Mouse (Mus musculus): ENCODE results near the gene Itpr1.

Itpr1 gene

DNA sequence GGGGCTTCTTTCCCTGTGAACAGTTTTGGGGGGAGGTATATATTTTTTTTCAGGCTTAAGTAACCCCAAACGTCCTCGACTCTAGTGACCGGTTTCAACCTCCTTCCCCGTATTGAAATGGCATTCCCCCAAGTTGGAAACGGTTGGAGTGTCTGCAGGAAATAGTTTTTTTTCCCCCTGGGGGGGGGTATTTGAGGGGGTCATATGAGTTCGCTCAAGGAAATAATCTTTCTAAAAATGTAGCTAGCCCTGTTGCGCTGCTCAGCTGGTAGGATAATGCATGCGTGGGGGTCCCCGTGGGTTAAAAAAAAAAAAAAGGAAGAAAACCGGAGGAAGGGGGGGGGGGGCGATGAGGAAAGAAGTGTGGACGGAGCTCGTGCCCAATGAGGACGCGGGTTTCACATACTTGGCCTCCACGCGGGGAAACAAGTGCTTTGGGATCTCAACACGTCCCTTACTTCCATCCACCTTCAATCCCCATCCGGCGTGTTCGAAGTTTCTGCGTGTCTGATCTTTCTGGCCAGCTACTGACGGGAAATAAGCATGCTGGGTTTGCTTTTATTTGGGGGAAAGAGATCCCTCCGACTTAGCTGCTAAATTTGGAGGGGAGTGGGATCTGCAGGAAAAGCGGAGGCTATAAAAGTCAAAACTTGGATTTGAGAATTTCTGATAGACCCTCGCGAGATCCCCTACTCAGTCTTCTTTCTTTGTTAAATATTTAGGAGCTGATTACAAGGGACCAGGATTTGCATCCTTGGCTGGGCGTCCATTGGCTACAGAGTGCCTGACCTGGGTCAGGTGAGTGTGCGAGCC lies 791 bp downstream of the Itpr1 start:
- in situ Hi-C loops (cut with MboI; ENCODE audit: low sequenced_read_pairs) = no loop called here

DNA sequence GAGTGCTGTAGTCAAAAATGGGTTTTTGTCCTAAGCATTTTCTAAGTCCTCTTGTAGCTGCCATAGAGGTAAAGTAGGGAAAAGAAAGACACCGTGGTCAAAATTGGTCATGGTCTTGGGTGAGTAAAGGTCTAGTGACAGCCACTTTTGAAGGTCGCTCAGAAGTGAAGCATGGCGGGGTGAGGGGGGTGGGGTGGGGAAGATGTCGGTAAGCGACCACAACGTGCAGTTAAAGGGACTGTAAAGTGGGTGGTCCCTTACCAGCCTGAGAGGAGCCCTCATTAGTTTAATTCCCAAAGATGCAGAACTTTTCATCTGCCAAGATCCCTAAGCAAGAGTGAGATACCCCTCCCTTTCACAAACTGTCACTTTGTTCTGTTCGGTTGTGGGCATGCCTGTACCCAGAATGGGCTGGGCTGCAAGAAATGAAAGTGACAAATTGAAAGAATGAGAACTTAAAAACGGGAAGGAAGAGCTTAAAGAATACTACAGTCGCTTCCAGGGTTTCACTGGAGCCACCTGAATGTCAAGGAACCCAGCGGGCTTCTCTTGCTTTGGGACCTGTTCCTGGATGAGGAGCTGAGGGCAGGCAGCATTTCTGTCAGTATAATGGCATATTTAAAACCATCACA lies 1.5 kb downstream of the Itpr1 start:
- in situ Hi-C loops (cut with MboI; ENCODE audit: low sequenced_read_pairs) = no loop called here

DNA sequence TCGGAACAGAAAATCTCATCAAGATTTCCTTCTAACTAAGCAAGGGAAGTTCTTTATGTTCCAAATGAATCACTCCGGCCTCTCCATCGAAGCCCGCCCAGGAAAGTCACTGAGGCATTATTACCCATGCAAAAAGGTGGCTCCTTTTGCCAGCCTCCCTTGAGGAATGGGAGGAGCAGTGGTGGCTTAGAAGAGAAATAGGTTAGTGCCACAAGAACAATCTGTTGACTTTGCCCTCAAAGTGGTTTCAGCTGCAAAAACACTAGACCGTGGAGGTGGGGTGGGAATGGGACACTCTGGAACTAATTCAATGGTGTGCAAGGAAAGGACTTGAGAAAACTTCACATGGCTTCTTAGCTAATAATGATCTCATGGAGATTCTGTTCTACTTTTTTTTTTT lies 3.2 kb downstream of the Itpr1 start:
- in situ Hi-C loops (cut with MboI; ENCODE audit: low sequenced_read_pairs) = no loop called here

DNA sequence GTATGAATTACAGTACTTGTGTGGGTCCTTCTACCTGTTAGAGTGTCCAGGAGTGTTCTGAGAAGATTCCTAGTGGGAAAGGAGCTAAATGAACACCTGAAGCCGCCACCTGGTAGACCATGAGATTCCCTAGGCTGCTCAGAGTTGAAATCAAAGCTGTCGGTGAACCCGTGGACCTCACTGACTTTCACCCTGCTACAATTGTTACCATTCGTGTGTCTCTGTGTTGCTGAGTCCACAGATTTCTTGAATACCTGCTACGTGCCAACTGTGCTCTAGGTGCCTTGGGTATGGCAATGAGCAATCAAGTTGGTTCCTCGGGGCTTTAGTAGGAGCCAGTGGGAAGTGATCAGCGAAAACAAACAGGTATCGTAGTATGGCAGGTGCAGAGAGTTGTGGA lies 3.9 kb downstream of the Itpr1 start:
- in situ Hi-C loops (cut with MboI; ENCODE audit: low sequenced_read_pairs) = no loop called here

DNA sequence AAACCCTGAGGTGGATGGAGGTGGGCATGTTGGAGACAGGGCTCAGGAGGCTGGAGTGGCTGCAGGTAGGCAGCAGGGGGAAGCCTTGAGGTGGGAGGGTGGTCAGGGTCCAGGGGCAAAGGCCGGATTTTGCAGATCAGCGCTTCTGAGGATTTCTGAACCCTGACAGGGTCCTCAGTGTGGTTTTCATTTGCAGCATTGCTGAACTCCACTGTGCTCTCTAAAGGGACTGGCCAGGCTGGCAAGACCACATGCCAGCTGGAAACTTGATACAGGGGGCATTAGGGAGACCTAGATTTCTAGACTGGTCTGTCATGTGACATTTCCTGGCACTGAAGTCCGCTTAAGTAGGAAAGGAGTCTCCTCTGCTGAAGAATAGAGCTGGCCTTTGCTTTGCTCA lies 5.1 kb downstream of the Itpr1 start:
- in situ Hi-C loops (cut with MboI; ENCODE audit: low sequenced_read_pairs) = no loop called here

DNA sequence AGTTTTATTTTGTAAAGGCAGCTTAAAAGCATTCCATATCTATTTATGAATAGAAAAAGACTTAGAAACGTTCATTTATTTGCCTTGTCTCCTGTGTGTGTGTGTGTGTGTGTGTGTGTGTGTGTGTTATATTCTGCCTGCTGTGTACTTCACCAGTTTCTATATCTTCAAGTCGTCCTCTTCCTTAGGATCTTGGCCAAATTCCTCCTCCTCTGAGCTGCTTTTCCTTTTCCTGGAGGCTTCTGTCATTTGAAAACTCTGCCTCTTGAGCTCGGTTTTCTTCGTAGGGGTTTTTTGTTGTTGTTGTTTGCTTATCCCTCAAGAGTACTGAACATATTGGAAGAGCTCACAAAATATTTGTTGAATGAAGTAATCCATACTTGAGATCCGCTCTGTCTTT lies 9.5 kb downstream of the Itpr1 start:
- in situ Hi-C loops (cut with MboI; ENCODE audit: low sequenced_read_pairs) = no loop called here

DNA sequence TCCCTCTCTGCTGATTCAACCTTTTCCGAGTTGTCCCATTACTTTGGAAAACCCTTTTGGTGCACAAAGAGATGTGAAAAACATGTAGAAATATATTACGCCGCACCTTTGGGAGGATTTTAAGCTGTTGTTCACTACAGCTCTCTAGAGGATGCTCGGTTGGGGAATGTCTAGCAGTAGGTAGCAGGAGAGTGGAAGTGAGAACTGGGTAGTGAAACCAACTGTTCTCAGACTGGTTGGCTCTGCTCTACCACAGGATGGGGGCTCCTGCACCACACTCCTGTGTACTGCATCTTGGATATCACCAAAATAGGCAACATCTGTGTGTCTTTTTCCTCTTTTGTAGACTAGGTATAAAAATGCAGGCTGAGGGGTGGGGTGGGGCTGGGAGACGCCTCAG lies 10.0 kb downstream of the Itpr1 start:
- in situ Hi-C loops (cut with MboI; ENCODE audit: low sequenced_read_pairs) = no loop called here

DNA sequence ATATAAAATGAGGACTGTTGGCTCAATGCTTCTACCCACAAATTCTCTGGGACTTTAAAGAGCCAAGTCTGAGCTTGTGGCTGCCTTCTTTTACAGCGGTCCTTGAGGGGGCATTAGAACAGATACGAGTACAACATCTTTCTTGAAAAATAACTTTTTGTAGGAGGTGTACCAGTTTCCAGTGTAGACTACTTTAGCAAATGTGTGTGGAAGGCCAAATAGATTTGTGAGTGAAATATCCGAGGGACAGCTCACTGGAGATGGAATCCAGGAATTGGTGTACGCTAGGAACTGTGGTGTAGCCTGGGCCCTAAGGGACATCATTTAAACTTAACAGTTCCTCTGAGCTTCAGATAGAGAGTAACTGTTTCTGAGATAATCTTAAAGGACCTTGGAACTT lies 11.5 kb downstream of the Itpr1 start:
- in situ Hi-C loops (cut with MboI; ENCODE audit: low sequenced_read_pairs) = no loop called here

DNA sequence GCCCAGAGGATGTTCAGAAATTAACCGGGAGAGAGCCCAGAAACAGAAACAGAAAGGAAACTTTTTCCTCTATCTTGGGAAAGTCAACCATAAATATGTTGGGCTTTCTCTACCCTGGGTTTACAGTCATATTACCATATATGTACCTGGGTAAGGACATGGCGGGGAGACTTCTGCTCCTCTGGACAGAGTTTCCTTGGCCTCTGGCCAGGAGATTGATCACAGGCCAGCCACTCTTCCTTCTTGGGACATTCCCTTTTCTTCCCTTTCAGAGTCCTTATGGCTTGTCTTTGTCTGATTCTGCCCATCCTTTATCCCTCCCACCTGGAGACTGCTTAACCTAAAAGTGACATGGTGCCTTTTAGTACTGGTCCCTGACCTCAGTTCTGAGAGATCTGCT lies 12.1 kb downstream of the Itpr1 start:
- in situ Hi-C loops (cut with MboI; ENCODE audit: low sequenced_read_pairs) = no loop called here

DNA sequence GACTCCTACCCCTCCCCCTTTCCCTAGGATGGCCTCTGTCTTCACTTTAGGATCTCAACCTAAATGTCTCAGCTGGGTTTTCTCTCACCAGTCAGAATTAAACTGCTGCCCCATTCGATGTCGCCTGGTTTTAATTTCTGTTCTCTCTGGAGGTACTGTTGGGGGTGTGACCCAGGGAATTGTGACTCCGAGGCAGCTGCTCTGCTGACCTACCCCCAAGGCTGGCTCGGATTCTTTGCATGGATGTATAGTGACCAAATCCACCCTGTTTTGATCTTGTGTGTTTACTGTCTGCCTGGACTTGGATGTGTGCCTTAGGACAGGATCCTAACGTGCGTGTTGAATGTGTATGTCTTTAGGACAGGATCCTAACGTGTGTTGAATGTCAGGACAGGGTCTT lies 13.3 kb downstream of the Itpr1 start:
- in situ Hi-C loops (cut with MboI; ENCODE audit: low sequenced_read_pairs) = no loop called here

DNA sequence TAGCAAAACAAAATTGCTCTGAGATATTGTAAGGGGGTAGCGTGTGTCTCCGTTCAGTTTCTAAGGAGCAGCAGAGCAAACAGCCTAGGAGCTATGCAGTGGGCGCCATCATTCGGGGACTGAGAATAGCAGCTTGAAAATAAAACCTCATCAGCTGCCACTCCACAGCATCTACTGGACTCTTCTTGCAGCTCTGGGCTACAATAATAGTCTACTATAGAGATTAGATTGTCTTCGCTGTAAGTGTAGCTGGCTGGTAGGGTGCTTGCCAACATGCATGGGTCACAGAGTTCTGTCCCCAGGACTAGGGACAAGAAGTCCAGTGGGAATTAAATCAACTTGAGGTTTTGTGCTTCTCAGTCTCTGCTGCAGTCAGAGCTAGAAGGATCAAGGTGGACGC lies 14.6 kb downstream of the Itpr1 start:
- in situ Hi-C loops (cut with MboI; ENCODE audit: low sequenced_read_pairs) = no loop called here

DNA sequence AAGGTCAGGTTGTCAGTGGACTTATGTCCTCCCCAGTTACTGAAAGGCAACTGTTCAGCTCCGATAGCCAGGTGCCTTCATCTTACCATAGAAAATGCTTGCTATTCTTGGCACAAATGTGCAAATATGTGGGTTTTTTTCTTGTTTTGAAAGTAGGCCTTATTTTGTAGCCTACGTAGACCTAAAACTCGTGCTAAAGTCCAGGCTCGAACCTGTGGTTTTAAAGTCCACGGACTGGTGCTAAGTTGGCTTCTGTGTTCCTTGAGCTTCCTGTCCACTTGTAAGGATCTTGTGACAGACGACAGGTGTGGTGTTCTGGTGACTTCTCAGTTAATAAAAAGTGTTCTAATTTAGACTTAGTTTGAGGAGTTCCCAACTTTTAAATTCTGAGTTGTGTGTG lies 15.2 kb downstream of the Itpr1 start:
- in situ Hi-C loops (cut with MboI; ENCODE audit: low sequenced_read_pairs) = no loop called here

DNA sequence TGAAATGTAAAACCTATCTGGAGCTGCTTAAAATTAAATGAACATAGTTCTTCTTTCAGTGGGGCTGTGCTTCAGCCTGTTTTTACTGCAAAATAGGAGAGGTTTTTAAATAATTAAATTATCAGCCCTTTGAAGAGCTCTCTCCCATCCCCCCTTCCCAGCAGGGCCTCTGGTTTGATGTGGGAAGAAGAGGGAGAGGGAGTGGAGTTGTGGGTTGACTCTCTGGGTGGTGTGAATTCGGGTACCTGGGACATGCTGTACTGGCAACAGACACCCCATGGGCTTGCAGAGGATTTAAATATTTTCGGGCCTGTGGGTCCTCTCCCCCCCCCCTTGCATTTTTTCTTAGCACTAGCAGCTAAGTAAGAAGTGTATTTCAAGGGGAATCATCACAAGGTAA lies 15.7 kb downstream of the Itpr1 start:
- in situ Hi-C loops (cut with MboI; ENCODE audit: low sequenced_read_pairs) = no loop called here

DNA sequence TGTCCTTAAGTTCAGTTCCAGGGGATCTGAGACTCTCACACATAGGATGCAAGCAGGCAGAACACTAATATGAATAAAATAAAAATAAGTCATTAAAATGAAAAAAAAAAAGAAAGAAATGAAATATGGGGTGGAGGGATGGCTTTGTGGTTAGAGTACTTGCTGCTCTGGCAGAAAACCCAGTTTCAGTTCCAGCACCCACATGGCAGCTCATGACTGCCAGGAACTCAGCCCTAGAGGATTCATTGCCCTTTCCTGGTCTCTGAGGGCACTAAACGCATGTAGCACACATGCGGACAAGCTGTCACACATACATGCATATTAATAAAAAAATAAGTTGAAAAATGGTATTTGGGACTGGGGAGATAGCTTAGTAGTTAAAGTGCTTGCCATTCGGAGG lies 17.7 kb downstream of the Itpr1 start:
- in situ Hi-C loops (cut with MboI; ENCODE audit: low sequenced_read_pairs) = no loop called here

DNA sequence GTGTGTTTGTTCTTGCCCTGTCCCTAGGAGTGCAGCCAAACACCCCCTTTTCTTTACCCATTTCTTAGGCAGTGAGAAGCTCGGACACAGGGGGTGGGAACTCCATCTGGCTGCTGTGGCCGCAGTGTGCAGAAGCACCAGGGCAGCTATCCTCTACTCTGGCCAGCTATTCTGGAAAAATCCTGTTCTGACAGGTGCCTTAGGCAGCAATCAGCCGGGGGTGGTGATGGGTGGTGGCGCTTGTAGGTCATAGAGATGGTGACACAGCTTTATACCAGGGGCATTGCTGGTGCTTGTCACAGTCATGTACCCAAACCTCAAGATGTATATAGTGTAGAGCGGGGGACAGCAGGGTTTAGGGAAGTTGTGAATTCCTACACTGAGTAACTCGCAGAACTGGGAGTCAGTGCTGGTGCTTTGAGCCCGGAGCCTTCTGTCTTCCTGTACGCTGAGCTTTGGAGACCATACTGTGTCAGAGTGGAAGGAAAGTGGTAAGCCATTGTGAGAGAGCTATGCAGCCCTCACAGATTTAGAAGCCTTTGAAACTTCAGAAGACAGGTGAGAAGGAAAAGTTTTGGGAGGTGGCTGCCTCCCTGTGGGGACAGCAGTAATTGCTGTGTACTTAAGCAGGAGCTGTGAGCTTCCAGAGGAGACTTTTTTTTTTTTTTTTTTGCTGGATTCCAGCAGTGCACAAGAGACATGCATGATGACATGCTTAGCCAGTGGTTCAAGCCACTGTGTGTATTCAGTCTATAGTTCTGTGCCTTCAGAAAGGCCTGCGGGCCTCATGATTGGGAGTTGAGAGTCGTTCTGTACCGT lies 19.2 kb downstream of the Itpr1 start:
- in situ Hi-C loops (cut with MboI; ENCODE audit: low sequenced_read_pairs) = no loop called here

DNA sequence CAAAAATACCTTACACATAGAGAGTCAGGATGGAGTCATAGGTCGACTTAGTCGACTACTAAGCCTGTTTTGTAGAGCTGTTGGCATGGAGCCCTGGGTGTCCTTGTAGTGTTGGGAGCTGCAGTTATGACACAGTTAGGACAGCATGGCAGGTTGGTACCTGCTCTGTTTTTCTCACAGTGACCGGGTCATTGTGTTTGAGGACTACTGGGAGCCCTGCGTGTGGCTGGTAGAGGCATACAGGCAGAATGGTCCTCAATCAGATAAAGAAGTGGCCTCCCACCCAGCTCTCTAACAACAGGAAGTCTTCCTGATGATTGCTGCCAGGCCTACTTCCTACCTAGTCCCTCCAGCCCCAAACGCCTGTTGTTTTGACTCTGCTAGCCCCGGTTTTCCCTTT lies 20.2 kb downstream of the Itpr1 start:
- in situ Hi-C loops (cut with MboI; ENCODE audit: low sequenced_read_pairs) = no loop called here

DNA sequence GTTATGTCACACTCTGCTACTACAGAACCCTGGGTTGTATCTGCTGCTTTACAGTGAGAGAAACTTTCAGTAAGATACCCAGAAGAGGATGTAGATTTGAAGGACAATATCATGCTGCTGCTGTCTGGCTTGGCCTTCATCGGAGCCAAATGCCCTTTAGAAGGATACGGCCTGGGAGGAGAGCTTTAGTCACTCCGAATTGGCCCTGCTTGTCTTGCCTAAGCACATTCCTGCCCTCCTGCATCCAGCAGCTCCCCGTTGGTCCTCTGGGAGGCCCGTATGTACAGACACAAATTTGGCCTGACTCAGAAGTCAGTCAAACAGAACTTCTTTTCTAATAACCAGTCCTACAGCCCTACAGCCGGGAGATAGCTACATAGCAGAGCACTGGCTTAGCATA lies 21.6 kb downstream of the Itpr1 start:
- in situ Hi-C loops (cut with MboI; ENCODE audit: low sequenced_read_pairs) = no loop called here

DNA sequence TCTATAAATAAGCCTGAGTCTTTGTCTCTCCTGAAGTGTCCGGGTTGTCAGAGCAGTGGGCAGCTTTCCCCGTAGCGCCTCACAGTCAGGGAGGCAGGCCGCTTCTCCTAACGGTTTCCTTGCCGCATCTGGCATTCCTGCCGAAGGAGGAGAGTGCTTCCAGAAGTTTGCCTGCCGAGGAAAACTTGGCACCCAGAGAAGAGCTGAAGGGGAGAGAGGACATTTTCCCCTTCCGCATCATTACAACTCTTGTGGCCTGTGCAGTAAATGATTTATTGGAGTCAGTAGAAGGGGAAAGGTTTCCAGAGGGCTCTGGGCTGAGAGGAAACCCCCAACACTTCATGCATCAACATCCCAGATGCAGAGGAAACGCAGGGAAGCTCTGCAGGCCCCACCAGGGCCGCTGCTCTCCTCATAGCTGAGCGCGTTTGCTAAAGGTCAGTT lies 22.8 kb downstream of the Itpr1 start:
- in situ Hi-C loops (cut with MboI; ENCODE audit: low sequenced_read_pairs) = no loop called here

DNA sequence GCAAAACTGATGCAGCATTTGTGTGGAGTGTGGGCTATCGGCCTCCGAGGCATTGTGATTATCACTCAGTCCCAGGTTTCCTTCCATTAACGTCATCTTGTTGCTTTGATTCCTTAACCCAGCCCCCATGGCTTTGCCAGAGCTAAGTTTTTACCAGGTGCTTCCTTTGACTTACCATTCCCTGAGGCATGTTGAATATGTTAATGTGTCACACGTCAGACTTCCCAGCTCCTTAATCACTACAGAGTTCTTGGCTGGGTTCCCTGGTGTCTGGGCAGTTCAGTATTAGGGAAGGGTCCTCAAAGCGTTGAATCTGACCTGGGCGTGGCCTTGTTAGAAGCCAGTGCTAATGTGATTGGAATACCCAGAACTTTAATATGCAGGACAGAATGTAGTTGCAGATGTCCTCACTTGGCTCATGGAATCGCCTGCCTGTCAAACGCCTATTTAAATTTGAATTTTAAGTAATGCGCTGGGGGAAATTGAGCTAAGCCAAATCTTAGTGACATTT lies 23.6 kb downstream of the Itpr1 start:
- in situ Hi-C loops (cut with MboI; ENCODE audit: low sequenced_read_pairs) = no loop called here

DNA sequence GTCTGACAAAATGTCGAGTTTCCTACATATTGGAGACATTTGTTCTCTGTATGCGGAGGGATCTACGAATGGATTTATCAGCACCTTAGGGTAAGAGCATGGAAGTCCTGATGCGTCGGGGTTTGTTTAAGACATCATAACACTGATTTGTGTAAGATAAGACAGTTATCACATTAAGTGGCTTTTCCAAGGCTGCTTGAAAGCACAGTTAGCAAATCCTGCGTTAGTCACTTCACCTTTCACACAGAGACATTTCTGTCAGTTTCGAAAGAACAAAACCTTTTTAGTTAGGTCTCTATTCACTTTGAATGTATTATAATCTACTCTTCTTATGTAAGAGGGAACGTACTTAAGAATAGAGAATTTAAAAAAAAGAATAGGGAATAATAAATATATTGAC lies 24.1 kb downstream of the Itpr1 start:
- in situ Hi-C loops (cut with MboI; ENCODE audit: low sequenced_read_pairs) = no loop called here

DNA sequence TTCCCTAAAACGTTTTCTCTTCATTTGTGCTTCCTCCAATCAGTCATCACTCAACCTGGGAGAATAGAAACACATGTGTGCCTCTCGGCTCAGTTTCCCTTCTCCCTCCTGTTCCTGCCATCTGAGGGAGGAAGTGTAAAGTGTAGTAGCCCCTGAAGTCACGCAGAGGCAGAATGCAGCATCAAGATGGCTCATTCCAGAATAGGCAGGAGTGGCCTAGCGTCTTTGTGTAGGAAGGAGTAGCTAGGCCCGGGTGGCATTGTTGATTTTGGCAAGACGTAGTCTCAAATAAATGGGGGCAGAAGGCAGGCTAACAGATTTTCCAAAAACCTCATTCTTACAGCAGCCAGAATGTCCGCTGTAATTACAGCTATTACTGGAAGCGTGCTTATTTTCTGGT lies 24.7 kb downstream of the Itpr1 start:
- in situ Hi-C loops (cut with MboI; ENCODE audit: low sequenced_read_pairs) = no loop called here

DNA sequence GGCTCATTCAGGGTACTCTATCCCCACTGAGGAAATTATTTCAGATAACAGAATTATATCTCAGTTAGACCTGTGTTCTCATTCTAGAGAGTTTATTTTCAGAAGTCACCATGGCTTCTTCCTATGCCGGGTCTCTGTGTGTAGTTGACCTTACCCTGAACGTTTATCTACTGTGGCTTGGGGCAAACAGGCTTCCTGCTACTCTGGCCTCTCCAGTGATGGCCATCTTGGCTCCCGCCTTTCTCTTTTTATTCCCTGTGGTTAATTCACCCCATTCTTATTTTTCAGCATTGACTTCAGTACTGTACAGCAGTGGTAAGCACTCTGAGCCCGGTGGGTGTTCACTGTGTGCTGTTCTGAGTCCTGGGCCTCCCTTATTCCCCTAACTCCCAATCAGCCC lies 25.1 kb downstream of the Itpr1 start:
- in situ Hi-C loops (cut with MboI; ENCODE audit: low sequenced_read_pairs) = no loop called here

Measured in CH12F3 (cell line).